Mouse (Mus musculus) erythroblast, embryonic 14.5 days (primary cell): ENCODE data around the gene Cnppd1. TPM values are rescaled to one million over a fixed set of nuclear protein-coding genes. Genes with fewer than 3 reads are reported as not detected.

ENCODE experiments used
- H3K27me3 ChIP-seq: 2 replicates; pipeline ENCODE4 v1.6.1; 2012; ENCODE audit warnings: inconsistent platforms; ENCODE audit not compliant: control insufficient read depth
- H3K36me3 ChIP-seq: 2 replicates; pipeline ENCODE4 v1.6.1; 2012; ENCODE audit warnings: mild to moderate bottlenecking, inconsistent platforms; ENCODE audit not compliant: control insufficient read depth
- H3K4me1 ChIP-seq: 2 replicates; pipeline ENCODE4 v1.6.1; 2012; ENCODE audit warnings: inconsistent platforms; ENCODE audit not compliant: control insufficient read depth
- H3K4me3 ChIP-seq: replicated peaks from 2 replicates; pipeline ENCODE3; 2012; ENCODE audit warnings: moderate library complexity, mild to moderate bottlenecking, inconsistent platforms
- H3K9me3 ChIP-seq: 2 replicates; pipeline ENCODE4 v1.6.1; 2012; ENCODE audit warnings: low read length, inconsistent platforms, mixed read lengths; ENCODE audit not compliant: control insufficient read depth
- GATA1 ChIP-seq: IDR thresholded peaks from 2 replicates; pipeline ENCODE4 v1.6.1; 2012; ENCODE audit warnings: low read length, inconsistent platforms, mixed read lengths
- TAL1 ChIP-seq: IDR thresholded peaks from 3 replicates; pipeline ENCODE4 v1.6.1; 2012; ENCODE audit warnings: low read length, inconsistent platforms, mixed read lengths
- polyA plus RNA-seq: library from polyadenylated mRNA; stranded (reverse); fragments of >175 nt; gene quantifications from 2 replicates; pipeline ENCODE4 v1.2.3, GENCODE M21; 2012

Gene Cnppd1
- 8.4 and 9.6 TPM in 2 replicates for polyA plus RNA-seq

- Histone ChIP-seq H3K9me3 (no peaks in the 10 kb centered on the region), H3K27me3 (no peaks in the 10 kb centered on the region), H3K36me3 (peaks cover 81% of the 10 kb centered on the region), H3K4me1 (peaks cover 94% of the 10 kb centered on the region), H3K4me3 (peak within 1 kb of the TSS; percentile 85)
- TF ChIP-seq TAL1: no peak
- TF ChIP-seq GATA1: no peak
These were observed at the start of gene Cnppd1, which contains the start of gene Retreg2 for GRCm38 (mm10) chr1:75142301-75143261. Gene Cnppd1, minus strand, starts transcription at chr1:75142711. Gene Retreg2, plus strand, starts transcription at chr1:75142778.

GRCm38 (mm10) chr1:75191622-75192402 lies 49.3 kb upstream of the Cnppd1 start, which contains the start of the genes Ankzf1 and Atg9a:
Gene Ankzf1, plus strand, starts transcription at chr1:75192151.
Gene Atg9a, minus strand, starts transcription at chr1:75192196.
- no peak for TF ChIP-seq TAL1
- no peak for TF ChIP-seq GATA1
- peaks cover 63% of the 10 kb centered on the region for H3K36me3 ChIP-seq
- peaks cover 54% of the 10 kb centered on the region for H3K4me1 ChIP-seq
- no peaks in the 10 kb centered on the region for H3K9me3 ChIP-seq
- peak within 1 kb of the TSS; percentile 92 for H3K4me3 ChIP-seq
- no peaks in the 10 kb centered on the region for H3K27me3 ChIP-seq

GRCm38 (mm10) chr1:75191258-75191621 lies 48.7 kb upstream of the Cnppd1 start:
- H3K9me3 ChIP-seq: no peaks in the 10 kb centered on the region
- peak overlapping the region; percentile 92 for H3K4me3 ChIP-seq
- peaks cover 63% of the 10 kb centered on the region for H3K36me3 ChIP-seq
- H3K27me3 ChIP-seq: no peaks in the 10 kb centered on the region
- no peak for TF ChIP-seq TAL1
- no peak for TF ChIP-seq GATA1
- peaks cover 56% of the 10 kb centered on the region for H3K4me1 ChIP-seq

GRCm38 (mm10) chr1:75190577-75190976 lies 48.1 kb upstream of the Cnppd1 start:
- Histone ChIP-seq H3K36me3 (peaks cover 64% of the 10 kb centered on the region), H3K27me3 (no peaks in the 10 kb centered on the region), H3K4me1 (peaks cover 58% of the 10 kb centered on the region), H3K4me3 (peak overlapping the region; percentile 92), H3K9me3 (no peaks in the 10 kb centered on the region)
- no peak for TF ChIP-seq TAL1
- no peak; the same call in 1 of the 2 replicates for TF ChIP-seq GATA1

- H3K27me3 ChIP-seq: no peaks in the 10 kb centered on the region
- peaks cover 57% of the 10 kb centered on the region for H3K4me1 ChIP-seq
- no peak for TF ChIP-seq TAL1
- TF ChIP-seq GATA1: no peak
- peaks cover 79% of the 10 kb centered on the region for H3K36me3 ChIP-seq
- no peaks in the 10 kb centered on the region for H3K9me3 ChIP-seq
- H3K4me3 ChIP-seq: no peak overlapping the region
These were observed 45.5 kb upstream of the Cnppd1 start for GRCm38 (mm10) chr1:75187914-75188483.

GRCm38 (mm10) chr1:75187126-75187525 lies 44.6 kb upstream of the Cnppd1 start:
- Histone ChIP-seq H3K36me3 (peaks cover 88% of the 10 kb centered on the region), H3K4me1 (peaks cover 52% of the 10 kb centered on the region)
- TF ChIP-seq GATA1: no peak
- no peak for TF ChIP-seq TAL1

GRCm38 (mm10) chr1:75185495-75185894 lies 43.0 kb upstream of the Cnppd1 start:
- peaks cover 99% of the 10 kb centered on the region for H3K36me3 ChIP-seq
- H3K27me3 ChIP-seq: no peaks in the 10 kb centered on the region; the same call in 1 of the 2 replicates
- TF ChIP-seq TAL1 (no peak), GATA1 (no peak)
- H3K4me3 ChIP-seq: no peak overlapping the region
- peaks cover 58% of the 10 kb centered on the region for H3K4me1 ChIP-seq
- H3K9me3 ChIP-seq: peaks cover 7% of the 10 kb centered on the region

More at GRCm38 (mm10) chr1:75187126-75187525, 44.6 kb upstream of the Cnppd1 start:
- Histone ChIP-seq H3K4me3 (no peak overlapping the region), H3K27me3 (no peaks in the 10 kb centered on the region; the same call in 1 of the 2 replicates), H3K9me3 (peaks cover 7% of the 10 kb centered on the region)

- peaks cover 89% of the 10 kb centered on the region for H3K36me3 ChIP-seq
These were observed 39.6 kb upstream of the Cnppd1 start for GRCm38 (mm10) chr1:75182160-75182559.

More at GRCm38 (mm10) chr1:75182160-75182559, 39.6 kb upstream of the Cnppd1 start:
- no peaks in the 10 kb centered on the region; the same call in 1 of the 2 replicates for H3K27me3 ChIP-seq
- H3K4me1 ChIP-seq: peaks cover 56% of the 10 kb centered on the region
- H3K4me3 ChIP-seq: no peak overlapping the region
- TF ChIP-seq TAL1 (no peak), GATA1 (no peak)
- peaks cover 7% of the 10 kb centered on the region for H3K9me3 ChIP-seq
